Mouse (Mus musculus): ENCODE data around the gene Fcrlb.

Gene Fcrlb

GRCm38 (mm10) chr1:170868905-170869283, 43.8 kb downstream of the Fcrlb start:
- DNase-seq (ENCODE audit: low read depth, low spot score) = no peak

GRCm38 (mm10) chr1:170868107-170868904, 44.4 kb downstream of the Fcrlb start:
- peak; percentile 64 for DNase-seq (ENCODE audit: low read depth, low spot score)

- peak; percentile 88 for DNase-seq (ENCODE audit: low read depth, low spot score)
Measured at GRCm38 (mm10) chr1:170867691-170868105, 45.0 kb downstream of the Fcrlb start, which contains the start of gene Atf6. Gene Atf6 (minus strand): TSS chr1:170867771.

- DNase-seq (ENCODE audit: low read depth, low spot score) = peak; percentile 60
Measured at GRCm38 (mm10) chr1:170866992-170867690, 45.6 kb downstream of the Fcrlb start.

GRCm38 (mm10) chr1:170865406-170865805, 47.3 kb downstream of the Fcrlb start:
- no peak for DNase-seq (ENCODE audit: low read depth, low spot score)

GRCm38 (mm10) chr1:170864754-170865153, 48.0 kb downstream of the Fcrlb start:
- DNase-seq (ENCODE audit: low read depth, low spot score) = no peak

- DNase-seq (ENCODE audit: low read depth, low spot score) = no peak
Measured at GRCm38 (mm10) chr1:170864234-170864633, 48.5 kb downstream of the Fcrlb start.

GRCm38 (mm10) chr1:170863033-170863432, 49.7 kb downstream of the Fcrlb start:
- DNase-seq (ENCODE audit: low read depth, low spot score) = peak; percentile 80

GRCm38 (mm10) chr1:170862435-170862717, 50.4 kb downstream of the Fcrlb start:
- no peak for DNase-seq (ENCODE audit: low read depth, low spot score)

- DNase-seq (ENCODE audit: low read depth, low spot score) = peak; percentile 59
Measured at GRCm38 (mm10) chr1:170861671-170862434, 50.9 kb downstream of the Fcrlb start.

GRCm38 (mm10) chr1:170858872-170859271, 53.9 kb downstream of the Fcrlb start:
- no peak for DNase-seq (ENCODE audit: low read depth, low spot score)

- no peak for DNase-seq (ENCODE audit: low read depth, low spot score)
Measured at GRCm38 (mm10) chr1:170857369-170857768, 55.4 kb downstream of the Fcrlb start.

All from CD4-positive helper T cell, adult 2 months (primary cell).